Mouse (Mus musculus) kidney, postnatal 36 days (tissue): ENCODE measurements around the gene Sf3b2.

Experiments
- DNase-seq, 2 experiments: peaks; one replicate each; pipeline ENCODE4 v3.0.0; 2021 to 2022; ENCODE audit warnings: mixed read lengths in 2 of 2

Sf3b2 gene

DNA sequence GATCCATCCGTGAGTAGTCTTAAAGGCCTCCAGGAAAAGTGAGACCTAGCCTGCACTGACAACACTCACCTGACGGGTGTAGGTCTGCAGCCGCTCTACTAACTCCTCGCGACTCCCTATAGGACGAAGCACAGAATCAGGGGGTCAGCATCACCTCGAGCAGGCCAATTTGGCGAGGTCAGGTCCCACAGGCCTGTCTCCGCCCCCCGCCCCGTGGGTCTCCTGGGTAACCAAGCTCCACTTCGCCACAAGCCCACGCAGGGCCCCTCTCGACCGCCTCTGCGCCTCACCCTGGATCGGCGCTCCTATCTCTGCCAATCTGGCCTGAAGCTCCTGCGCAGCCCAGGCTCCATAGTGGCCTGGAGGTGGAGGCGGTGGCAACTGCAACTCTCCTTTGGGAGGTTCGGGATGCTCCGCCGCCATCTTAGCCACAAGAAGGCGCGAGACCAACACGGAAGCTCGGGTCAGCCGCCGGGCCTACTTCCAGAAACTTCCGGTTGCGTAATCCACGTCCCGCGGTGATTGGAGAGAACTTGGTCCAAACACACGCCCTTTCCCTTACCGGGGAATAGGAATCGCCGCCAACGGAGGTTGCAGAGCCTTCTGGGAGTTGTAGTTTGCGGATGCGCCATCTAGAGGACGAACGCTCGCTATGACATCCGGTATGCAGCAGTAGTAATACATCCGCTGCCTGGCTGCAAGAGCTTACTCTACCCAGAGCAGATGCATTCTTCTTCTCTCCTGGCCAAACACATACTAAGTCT is at the start of gene Sf3b2:
Sf3b2 (minus strand) TSS at position 484 of the 764 bp plus-strand sequence.
- peak; percentile 98 to 99 for DNase-seq

DNA sequence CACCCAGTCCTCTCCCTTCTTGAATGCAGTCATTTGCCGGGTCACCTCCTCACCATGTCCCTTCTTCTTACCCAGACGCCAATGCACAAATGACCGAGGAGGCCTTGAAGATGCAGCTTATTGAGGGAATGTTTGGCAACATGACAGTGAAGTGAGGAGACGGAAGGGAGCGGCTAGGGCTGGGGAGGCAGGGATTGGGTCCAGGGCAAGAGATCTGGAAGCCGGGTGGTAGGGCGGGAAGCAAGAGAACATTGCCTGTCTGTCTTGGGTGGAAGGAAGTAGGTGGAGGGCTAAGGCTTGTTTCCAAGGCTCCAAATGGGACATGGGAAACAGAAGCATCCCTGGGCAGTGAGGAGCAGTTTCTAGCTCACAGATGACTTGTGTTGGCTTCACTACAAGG is 46.1 kb upstream of the Sf3b2 start:
- peak; percentile 10 to 30 for DNase-seq

DNA sequence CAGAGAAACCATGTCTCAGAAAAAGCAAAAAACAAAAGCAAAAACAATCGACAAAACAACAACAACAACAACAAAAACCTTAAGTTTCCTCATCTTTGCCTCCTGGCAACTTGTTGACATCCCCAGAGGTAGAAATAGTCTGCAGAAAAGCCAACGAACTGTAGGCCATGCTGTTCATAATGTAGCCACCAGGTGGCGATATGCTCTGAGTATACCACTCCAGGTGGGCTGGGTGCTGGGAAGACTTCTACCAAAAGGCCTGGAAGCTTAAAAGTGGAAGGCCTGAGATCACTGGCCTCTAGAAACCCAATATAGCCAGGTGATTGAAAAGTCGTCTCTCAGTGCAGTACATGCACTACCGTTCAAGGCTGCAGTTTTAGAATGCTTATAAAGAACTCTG is 42.7 kb upstream of the Sf3b2 start:
- peak; percentile 80 to 93 for DNase-seq

DNA sequence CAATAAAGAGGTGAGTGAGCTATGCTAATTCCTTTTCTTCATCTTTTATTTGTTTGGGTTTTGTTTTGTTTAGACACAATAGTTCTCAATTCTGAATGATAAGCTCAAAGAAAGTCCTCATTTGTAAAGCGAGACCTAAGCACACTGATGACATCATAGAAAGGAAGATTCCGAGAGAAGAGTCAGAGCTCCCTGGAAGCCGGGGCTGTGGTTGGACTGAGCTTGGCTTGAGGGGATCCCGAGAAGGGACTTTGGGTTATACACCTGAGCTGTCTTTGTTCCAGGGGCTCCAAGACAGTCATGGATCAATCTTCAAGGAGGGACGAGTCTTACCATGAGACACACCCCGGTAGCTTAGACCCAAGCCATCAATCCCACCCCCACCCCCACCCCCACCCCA is 40.2 kb upstream of the Sf3b2 start, which contains the start of gene Catsper1:
Catsper1 (plus strand) TSS at position 301 of the 400 bp plus-strand sequence.
- no peak for DNase-seq

DNA sequence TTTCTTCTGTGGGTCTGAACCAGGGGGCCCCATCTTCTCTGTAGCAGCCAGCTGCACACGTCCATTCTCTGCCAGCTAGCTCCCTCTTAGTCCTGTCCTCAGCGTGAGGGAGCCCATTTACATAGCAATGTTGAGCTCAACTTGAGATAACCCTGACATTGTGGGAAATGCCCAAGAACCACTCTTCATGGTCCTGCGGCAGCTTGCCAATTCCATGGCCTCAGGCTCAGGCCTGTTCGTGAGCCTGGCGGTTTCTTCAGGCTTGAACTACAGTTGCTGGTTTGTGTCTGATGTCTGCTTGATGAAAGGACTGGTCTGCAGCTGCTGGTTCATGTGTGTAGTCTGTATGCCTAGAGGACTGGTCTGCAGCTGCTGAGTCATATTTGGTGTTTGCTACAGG is 39.5 kb upstream of the Sf3b2 start:
- DNase-seq, result no peak

DNA sequence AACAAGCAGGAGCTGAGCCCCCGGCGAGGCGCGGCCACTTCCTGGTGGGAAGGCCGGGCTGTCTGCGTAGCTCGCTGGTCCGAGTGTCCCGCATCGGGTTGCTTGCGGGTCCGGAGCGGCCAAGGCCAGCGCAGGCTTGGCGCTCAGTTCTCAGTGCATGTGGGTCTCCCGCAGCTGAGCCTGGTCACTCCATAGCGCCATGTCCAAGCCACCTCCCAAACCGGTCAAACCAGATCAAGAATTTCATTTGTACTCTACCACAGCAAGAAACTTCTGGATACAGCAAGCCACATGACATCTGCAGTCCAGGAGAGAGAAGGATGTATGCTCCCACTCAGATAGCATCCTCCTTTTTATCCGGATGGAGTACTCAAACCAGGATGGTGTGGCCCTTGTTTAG is 32.7 kb upstream of the Sf3b2 start:
- peak; percentile 21 to 33 for DNase-seq

DNA sequence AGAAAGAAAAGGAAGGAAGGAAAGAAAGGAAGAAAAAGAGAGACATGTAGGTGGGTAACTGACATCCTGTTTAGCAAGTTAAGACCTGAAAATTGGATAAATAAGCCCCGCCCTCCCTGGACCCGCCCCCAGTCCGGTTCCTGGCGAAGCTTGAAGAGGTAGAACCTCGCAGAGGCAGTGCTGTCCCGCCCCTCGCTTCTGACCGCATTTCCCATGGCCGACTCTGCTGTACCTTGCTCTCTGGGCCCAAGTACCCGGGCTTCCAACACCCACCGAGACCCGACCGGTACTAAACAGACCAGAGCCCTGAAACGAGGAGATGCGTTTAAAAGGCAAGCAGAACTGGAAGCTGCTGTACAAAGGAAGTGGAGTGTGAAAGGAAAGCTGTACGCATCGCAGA is 28.5 kb upstream of the Sf3b2 start:
- peak; percentile 75 to 82 for DNase-seq

DNA sequence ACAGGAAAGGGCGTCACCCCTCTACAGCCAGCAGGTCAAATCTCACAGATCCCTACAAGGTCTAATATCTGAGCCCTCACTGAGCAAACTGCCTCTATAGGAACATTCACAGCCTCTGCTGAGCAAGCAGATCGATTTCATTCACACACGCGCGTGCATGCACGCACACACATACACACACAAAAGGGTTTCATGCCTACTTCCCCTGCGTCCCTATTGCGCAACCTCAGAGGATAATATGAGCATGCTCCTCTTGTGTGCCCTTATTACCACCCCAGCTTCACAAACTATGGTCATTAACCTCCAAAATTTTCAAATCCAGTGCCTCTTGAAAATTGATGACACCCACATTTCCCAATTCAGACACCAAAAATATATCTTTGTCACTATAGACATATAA is 17.9 kb upstream of the Sf3b2 start:
- no peak for DNase-seq

DNA sequence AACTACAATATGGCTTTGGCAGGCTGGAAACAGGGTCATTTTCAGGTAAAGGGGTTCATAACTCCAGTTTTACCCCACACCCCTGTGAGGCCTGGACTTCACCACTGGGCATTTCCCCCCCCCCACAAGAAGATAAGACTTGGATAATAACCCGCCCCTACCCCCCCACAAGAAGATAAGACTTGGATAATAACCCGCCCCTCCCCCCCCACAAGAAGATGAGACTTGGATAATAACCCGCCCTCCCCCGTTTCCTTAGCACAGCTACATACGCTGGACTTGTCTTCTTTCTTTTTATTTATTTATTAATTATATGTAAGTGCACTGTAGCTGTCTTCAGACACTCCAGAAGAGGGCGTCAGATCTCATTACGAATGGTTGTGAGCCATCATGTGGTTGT is 13.8 kb upstream of the Sf3b2 start:
- no peak for DNase-seq

DNA sequence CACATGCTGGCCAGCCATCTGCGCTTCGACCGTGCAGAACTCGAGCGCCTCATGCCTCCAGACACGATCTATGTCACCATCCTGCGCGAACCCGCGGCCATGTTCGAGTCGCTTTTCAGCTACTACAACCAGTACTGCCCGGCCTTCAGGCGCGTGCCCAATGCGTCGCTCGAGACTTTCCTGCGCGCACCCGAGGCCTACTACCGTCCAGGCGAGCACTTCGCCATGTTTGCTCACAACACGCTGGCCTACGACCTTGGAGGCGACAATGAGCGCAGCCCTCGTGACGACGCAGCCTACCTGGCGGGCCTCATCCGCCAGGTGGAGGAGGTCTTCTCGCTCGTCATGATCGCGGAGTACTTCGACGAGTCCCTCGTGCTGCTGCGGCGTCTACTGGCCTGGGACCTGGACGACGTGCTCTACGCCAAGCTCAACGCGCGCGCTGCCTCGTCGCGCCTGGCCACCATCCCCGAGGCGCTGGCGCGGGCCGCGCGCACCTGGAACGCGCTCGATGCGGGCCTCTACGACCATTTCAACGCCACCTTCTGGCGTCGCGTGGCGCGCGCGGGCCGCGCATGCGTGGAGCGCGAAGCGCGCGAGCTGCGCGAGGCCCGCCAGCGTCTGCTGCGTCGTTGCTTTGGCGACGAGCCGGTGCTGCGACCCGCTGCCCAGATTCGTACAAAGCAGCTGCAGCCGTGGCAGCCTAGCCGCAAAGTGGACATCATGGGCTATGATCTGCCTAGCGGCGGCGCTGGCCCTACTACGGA is 11.9 kb upstream of the Sf3b2 start:
- no peak for DNase-seq

DNA sequence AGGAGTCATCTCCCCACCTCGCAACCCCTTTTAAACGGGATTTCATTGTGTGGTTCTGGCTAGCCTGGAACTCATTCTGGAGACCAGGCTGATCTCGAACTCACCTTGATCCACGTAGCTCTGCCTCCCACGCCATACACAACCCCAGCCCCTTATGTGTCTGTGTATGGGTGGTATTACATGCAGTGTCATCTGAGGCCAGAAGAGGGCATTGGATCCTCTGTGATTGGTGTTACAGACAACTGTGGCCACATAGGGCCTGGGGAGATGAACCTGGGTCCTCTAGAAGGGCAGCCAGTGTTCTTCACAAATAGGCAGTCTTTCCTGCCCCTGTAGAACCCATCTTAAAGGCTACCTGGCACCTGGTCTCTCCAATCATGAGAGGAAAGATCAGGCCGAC is 11.0 kb upstream of the Sf3b2 start:
- peak in 1 of 2 experiments; percentile 27 for DNase-seq

DNA sequence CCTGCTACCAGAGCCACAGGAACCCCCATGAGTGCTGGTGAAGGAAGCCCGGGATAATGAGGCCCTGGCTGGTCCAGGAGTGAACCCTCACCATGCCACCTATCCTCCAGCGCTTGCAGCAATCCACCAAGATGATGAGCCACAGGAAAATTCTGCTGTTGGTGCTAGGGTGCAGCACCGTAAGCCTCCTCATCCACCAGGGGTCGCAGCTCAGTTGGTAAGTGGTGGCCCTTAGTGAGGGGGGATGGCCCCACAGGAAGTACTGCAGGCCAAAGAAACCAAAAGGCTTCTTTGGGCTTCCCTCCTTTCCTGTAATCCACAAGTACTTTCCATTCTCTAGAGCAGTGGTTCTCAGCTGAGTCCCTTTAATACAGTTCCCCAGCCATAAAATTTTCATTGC is 7.2 kb upstream of the Sf3b2 start:
- DNase-seq, result peak; percentile 41 to 83

DNA sequence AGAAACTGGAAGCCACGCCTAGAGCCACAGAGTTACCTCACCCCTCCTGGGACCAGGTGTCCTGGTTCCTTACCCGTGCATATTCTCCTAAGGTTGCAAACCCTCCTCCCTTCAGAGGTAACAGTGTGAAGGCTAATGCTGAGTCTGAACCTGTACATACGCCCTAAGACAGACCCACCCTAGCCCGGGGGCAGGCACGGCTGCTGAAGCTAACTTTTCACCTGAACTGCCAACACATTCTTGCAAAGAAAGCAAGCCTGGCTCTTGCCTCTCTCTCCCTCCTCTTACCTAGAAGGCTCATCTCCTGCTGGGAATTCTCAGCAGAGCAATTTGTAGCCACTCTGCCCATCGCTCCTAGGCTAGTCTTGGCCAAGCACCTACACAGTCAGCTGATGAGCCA is 5.3 kb upstream of the Sf3b2 start:
- DNase-seq, result no peak

DNA sequence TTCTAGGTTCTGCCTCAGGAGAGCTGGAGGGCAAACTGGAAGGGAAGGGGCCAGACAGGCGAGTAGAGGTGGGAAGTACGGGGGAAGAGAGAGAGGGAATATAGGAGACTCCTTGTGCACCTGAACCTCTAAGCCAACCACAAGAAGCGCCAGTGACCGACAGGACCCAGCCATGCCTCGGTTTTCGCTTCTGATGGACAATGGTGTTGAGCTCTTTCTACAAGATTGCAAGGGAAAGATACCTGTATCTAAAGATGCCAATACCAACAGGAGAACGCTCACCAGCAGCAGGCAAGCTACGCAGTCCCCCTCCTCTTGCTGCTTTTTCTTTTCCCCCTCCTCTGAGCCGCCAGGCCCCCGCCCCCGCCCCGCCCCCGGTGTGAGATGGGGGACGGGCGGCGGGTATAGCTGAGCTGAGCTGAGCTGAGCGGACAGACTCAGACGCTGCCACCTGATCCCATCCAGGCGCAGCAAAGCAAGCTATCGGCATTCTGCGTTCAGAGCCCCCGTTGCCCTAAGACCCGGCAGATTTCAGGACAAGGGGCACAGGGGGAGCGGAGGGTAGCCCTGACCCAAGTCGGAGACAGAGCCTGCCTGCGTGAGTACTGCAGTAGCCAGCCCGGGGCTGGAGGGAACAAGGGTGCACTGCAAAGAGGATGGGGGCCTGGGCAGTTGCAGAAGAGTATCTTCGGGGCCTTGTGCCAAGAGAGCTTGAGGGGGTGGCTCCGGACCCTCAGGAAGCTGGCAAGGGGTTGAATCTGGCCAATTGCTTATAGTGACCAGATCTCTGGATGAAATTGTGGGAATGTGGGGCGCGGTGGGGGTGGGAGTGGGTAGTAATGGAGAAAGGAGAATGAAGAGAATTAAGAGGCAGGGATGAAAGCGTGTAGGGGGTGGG is 2.9 kb upstream of the Sf3b2 start, which contains the start of gene Gal3st3:
Gal3st3 (plus strand) TSS at position 429 of the 898 bp plus-strand sequence.
- no peak for DNase-seq

DNA sequence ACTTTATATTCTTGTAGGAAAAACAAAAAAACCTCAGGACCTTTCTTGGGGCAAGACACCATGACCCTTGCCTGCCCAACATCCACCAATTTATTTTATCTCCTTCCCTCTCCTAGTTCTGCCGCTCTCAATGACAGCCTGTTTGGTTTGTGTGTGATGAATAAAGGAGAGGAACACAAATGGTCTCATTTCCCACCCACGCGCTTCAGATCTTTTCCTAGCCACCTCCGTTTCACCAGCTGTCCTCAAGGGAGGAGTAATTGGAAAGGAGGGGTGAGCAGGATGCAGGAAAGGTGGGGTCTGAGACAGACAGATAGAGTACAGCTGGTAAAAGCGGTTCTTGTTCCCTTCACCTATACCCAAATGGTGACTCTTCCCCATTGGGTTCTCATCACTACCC is 1.4 kb upstream of the Sf3b2 start:
- DNase-seq, result no peak

DNA sequence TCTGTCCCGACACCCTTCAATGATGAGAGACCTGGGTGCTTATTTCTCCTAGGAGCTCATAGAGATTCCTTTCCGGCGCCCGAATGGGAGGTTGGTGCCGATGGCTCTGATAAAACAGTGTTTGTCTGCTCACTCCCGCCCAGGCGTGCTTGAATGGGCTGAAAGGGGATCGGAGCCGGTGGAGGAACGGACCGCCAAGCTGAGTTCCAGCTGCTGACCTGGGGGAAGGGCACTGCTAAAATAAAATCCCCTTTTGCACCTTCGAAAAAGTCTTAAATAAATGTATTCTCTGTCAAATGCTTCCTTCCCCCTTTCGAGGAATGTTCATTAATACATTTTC is 451 bp upstream of the Sf3b2 start:
- DNase-seq, result no peak

DNA sequence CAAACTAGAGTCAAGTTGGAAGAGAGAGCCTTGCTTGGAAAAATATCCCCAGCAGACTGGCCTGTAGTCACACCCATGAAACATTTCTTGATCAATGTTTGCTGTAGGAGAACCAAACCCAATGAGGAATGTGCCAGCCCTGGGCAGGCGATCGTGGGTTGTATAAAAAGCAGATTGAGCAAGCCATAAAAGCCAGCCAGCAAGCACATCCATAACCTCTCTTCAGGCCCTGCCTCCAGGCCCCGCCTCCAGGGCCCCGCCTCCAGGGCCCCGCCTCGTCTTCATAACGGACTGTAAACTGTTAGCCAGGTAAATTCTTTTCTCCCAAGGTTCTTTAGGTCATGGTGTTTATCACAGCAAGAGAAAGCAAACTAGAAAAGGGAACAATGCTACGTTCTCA is 16.9 kb downstream of the Sf3b2 start:
- peak; percentile 15 to 68 for DNase-seq

DNA sequence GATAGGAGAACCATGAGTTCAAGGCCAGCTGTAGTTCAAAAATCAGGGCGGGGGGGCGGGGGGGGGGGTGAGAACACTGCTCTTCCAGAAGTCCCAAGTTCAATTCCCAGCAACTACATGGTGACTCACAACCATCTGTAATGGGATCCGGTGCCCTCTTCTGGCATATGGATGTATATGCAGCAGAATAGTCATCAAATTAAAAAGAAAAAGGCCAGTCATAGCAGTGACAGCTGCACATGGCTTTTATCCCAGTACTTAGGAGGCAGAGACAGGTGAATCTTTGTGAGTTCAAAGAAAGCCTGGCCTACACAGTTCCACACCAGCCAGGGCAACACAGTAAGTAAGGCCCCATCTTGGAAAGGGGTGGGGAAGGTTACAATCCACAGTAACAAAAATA is 18.1 kb downstream of the Sf3b2 start:
- DNase-seq, result no peak

DNA sequence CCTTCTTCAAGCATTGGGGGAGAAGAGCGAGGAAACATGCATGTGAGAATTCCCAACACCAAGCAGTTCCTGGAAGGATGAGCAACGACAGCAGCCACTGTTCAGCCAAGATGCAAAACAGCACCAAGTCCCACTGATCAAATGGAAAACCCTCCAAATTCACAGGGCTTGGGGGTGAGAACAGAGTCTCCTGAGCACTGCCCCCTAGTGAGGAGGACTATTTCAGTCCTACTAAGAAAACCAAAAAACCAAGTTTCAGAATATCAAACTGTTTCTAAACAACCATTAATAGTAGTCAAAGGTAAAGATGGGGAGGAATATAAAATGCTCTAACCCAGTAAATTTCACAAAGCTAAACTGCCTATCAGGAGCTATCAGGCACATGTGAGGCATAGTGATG is 18.7 kb downstream of the Sf3b2 start:
- no peak for DNase-seq

DNA sequence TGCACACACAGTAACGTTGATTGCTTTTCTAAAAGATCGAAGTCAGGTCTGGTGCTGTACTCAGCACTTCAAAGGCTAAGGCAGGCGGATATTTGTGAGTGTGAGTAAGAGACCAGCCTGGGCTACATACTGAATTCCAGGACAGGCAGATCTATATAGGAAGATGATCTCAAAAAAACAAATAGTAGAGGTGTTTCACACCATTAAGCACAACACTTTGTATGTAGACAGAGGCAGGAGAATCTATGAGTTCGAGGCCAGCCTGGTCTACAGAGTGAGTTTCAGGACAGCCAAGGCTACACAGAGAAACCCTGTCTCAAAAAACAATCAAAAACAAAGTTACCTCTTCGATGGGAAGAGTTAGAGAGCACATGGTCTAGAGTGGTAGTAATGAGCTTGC is 19.5 kb downstream of the Sf3b2 start:
- no peak for DNase-seq

DNA sequence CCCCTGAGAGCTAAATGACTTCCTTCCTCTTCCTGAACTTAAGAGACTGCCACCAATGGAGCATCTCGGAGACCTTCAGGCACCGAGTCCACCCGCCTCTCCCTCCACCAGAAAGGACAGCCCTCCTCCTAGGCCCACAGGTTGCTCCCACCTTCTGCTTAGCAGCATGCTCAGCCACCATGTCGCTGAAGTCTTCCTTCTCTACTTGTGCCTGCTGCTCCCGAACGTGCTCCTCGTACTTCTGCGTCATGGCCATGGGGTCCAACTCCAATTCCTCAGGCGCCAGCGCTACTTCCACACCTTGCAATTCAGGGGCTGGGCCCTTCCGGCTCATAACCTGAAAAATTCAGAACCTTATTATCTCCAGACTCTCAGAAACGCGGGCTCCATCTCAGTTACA is 20.6 kb downstream of the Sf3b2 start:
- DNase-seq, result no peak

DNA sequence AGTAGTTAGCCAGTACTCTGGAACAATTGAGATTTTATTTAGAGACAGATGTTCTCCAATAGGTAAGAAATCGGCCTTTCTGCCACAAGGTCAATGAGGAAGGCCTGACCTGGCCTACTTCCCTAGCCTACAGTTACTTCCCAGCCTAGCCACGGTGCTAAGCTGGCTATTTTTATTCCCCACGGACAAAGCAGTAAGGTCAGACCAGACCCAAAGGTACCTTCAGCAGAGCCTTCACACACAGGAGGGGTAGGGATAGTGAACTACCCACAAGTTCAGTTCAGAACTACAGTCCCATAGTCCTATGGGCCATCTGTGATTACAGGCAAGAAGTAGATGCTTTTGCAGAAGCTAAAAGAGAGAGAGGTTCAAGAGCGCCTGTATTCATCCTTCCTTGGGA is 21.3 kb downstream of the Sf3b2 start:
- no peak for DNase-seq
